Mouse (Mus musculus): Measurements from ENCODE around the gene Apobec3. TPM values are rescaled to one million over a fixed set of nuclear protein-coding genes. Genes with fewer than 3 reads are reported as not detected.
"Not testable (repeated sequence)": the region's sequence is repeated elsewhere in the genome, so short reads cannot be mapped to it uniquely, and the experiment has no call there.

Apobec3 gene
- polyA plus RNA-seq, 1 experiment from 2014 or later = 11.0 TPM

GRCm38 (mm10) chr15:79933670-79934514 lies 42.4 kb downstream of the Apobec3 start:
- H3K27me3 ChIP-seq (ENCODE audit: poor library complexity, severe bottlenecking) = peaks cover 69% of the 10 kb centered on the region
- H3K36me3 ChIP-seq (replicated peaks) = no peaks in the 10 kb centered on the region
- peaks cover 43% of the 10 kb centered on the region for H3K4me1 ChIP-seq
- no peaks in the 10 kb centered on the region for H3K9me3 ChIP-seq
- peak; percentile 40 for DNase-seq (ENCODE audit: extremely low spot score, low spot score)
- 0 out of 2 replicates have a peak overlapping the region, but pooled peaks have one; percentile 21 for H3K27ac ChIP-seq
- under 1% methylated on average over 22 of the region's 22 CpGs for WGBS
- H3K4me3 ChIP-seq = peak overlapping the region; percentile 78

DNA sequence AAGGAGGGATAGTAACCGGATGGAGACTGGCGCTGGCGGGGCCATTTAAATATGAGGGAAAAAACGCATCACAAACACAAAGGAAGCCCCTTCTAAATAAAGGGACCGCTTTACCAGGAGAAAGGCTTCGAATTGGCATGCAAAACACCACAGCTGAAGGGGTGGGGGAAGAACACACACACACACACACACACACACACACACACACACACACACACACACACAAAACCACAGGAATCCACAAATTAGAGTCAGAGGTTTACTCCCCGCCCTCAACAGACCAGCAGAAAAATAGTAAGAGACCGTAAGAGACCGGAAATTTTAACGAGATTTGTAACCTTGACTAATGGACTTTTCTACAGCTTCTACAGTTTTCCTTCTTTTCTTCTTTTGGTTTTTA lies 43.3 kb downstream of the Apobec3 start:
- Histone ChIP-seq H3K36me3 (replicated peaks) (no peaks in the 10 kb centered on the region), H3K9me3 (no peaks in the 10 kb centered on the region), H3K27me3 (ENCODE audit: poor library complexity, severe bottlenecking) (peaks cover 60% of the 10 kb centered on the region), H3K27ac (no peak overlapping the region), H3K4me3 (peak overlapping the region; percentile 78), H3K4me1 (peaks cover 43% of the 10 kb centered on the region)
- 3% methylated on average over 10 of the region's 10 CpGs for WGBS
- peak; percentile 37 for DNase-seq (ENCODE audit: extremely low spot score, low spot score)

GRCm38 (mm10) chr15:79935654-79936373 lies 44.4 kb downstream of the Apobec3 start:
- Histone ChIP-seq H3K27ac (no peak overlapping the region), H3K27me3 (ENCODE audit: poor library complexity, severe bottlenecking) (peaks cover 52% of the 10 kb centered on the region), H3K36me3 (replicated peaks) (no peaks in the 10 kb centered on the region), H3K4me3 (no peak overlapping the region), H3K4me1 (peaks cover 43% of the 10 kb centered on the region), H3K9me3 (no peaks in the 10 kb centered on the region)
- 23% methylated on average over 9 of the region's 9 CpGs for whole genome bisulfite sequencing
- no peak for DNase-seq (ENCODE audit: extremely low spot score, low spot score)

DNA sequence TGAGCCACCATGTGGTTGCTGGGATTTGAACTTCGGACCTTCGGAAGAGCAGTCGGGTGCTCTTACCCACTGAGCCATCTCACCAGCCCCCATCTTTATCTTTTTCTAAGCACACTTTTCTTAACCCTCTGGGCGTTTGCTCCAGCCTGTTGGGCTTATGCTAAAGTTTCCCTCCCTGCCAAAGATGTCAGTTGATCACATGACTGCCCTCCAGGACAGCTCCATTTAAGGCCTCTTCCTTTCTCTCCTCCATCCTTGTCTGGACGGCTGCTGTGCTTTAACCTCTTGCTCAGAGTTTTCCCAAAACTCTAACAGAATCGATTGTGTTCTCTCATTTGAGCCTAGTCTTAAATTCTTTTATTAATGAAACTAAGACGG lies 44.9 kb downstream of the Apobec3 start:
- WGBS = 76% methylated on average over 7 of the region's 7 CpGs

GRCm38 (mm10) chr15:79939020-79939419 lies 47.6 kb downstream of the Apobec3 start:
- peaks cover 20% of the 10 kb centered on the region for H3K27me3 ChIP-seq (ENCODE audit: poor library complexity, severe bottlenecking)
- no peak overlapping the region for H3K4me3 ChIP-seq
- no peak for DNase-seq (ENCODE audit: extremely low spot score, low spot score)
- peaks cover 16% of the 10 kb centered on the region for H3K4me1 ChIP-seq
- no peaks in the 10 kb centered on the region for H3K36me3 ChIP-seq (replicated peaks)
- no peak overlapping the region for H3K27ac ChIP-seq
- 96% methylated on average over 12 of the region's 12 CpGs for WGBS
- H3K9me3 ChIP-seq = no peaks in the 10 kb centered on the region

More for the DNA sequence above, 44.9 kb downstream of the Apobec3 start:
- H3K4me3 ChIP-seq = no peak overlapping the region
- H3K4me1 ChIP-seq = peaks cover 43% of the 10 kb centered on the region
- no peaks in the 10 kb centered on the region for H3K36me3 ChIP-seq (replicated peaks)
- DNase-seq (ENCODE audit: extremely low spot score, low spot score) = no peak
- no peak overlapping the region for H3K27ac ChIP-seq
- peaks cover 46% of the 10 kb centered on the region for H3K27me3 ChIP-seq (ENCODE audit: poor library complexity, severe bottlenecking)
- H3K9me3 ChIP-seq = no peaks in the 10 kb centered on the region

DNA sequence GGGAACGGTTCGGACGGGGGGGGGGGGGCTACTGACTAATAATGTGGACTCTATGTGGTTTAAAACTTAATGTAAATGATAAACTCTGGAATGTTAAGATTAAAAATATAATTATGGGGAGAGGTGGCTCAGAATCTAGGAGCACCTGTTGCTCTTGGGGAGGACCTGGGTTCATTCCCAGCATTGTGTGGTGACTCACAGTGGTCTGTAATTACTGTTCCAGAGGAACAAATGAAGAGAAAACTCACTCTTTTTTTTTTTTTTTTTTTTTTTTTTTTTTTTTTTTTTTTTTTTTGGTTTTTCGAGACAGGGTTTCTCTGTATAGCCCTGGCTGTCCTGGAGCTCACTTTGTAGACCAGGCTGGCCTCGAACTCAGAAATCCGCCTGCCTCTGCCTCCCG lies 48.0 kb downstream of the Apobec3 start:
- 83% methylated on average over 6 of the region's 7 CpGs for WGBS
- not testable (repeated sequence) for H3K36me3 ChIP-seq (replicated peaks); H3K9me3 ChIP-seq; H3K4me3 ChIP-seq; DNase-seq (ENCODE audit: extremely low spot score, low spot score); H3K27ac ChIP-seq
- Histone ChIP-seq H3K27me3 (ENCODE audit: poor library complexity, severe bottlenecking) (peaks cover 15% of the 10 kb centered on the region), H3K4me1 (peaks cover 11% of the 10 kb centered on the region)

- peaks cover 7% of the 10 kb centered on the region for H3K4me1 ChIP-seq
- DNase-seq (ENCODE audit: extremely low spot score, low spot score) = no peak
- 92% methylated on average over 16 of the region's 16 CpGs for WGBS
Measured at GRCm38 (mm10) chr15:79939913-79940312, 48.5 kb downstream of the Apobec3 start.

DNA sequence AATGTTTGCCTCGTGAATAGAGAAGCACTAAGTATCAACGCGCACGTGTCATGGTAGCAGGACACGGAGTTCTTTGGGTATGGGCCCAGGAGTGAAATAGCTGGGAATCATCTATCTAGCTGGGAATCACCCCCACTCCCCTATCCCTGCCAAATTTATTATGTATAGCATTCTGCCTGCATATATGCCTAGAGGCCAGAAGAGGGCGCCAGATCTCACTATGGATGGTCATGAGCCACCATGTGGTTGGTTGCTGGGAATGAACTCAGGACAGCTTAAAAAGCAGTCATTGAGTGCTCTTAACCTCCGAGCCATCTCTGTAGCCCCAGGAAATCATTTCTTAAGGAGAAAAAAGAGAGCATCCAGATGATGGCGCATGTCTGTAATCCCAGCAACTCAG lies 49.5 kb downstream of the Apobec3 start:
- no peaks in the 10 kb centered on the region for H3K36me3 ChIP-seq (replicated peaks)
- peak; percentile 52 for DNase-seq (ENCODE audit: extremely low spot score, low spot score)
- no peaks in the 10 kb centered on the region for H3K9me3 ChIP-seq
- no peak overlapping the region for H3K4me3 ChIP-seq
- no peaks in the 10 kb centered on the region for H3K4me1 ChIP-seq
- 27% methylated on average over 8 of the region's 8 CpGs for WGBS
- no peak overlapping the region for H3K27ac ChIP-seq
- peaks cover under 1% of the 10 kb centered on the region; the same call in 1 of the 2 replicates for H3K27me3 ChIP-seq (ENCODE audit: poor library complexity, severe bottlenecking)

More at GRCm38 (mm10) chr15:79939913-79940312, 48.5 kb downstream of the Apobec3 start:
- Histone ChIP-seq H3K9me3 (no peaks in the 10 kb centered on the region), H3K4me3 (no peak overlapping the region), H3K27ac (no peak overlapping the region), H3K27me3 (ENCODE audit: poor library complexity, severe bottlenecking) (peaks cover 11% of the 10 kb centered on the region), H3K36me3 (replicated peaks) (no peaks in the 10 kb centered on the region)

DNA sequence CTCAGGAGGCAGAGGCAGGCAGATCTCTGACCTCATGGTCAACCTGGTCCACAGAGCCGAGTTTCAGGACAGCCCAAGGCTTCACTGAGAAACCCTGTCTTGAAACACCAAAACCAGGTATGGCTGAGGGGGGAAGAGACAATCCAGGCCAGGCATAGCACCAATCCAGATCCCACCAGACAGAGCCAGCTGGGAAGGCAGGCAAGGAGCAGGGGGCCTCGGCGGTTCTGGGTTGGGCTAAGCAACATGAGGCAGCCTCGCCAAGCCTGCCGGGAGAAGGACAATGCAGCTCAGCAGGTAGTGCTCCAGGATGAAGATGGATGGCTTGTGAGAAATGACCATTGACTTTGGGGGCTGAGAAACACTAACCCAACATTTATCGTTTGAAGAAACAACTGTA lies 51.1 kb downstream of the Apobec3 start:
- no peaks in the 10 kb centered on the region for H3K9me3 ChIP-seq
- H3K36me3 ChIP-seq (replicated peaks) = no peaks in the 10 kb centered on the region
- H3K4me1 ChIP-seq = peaks cover 5% of the 10 kb centered on the region
- H3K27me3 ChIP-seq (ENCODE audit: poor library complexity, severe bottlenecking) = no peaks in the 10 kb centered on the region
- H3K4me3 ChIP-seq = no peak overlapping the region
- no peak for DNase-seq (ENCODE audit: extremely low spot score, low spot score)
- 92% methylated on average over 6 of the region's 6 CpGs for WGBS
- H3K27ac ChIP-seq = no peak overlapping the region

- 88% methylated on average over 3 of the region's 3 CpGs for WGBS
- no peaks in the 10 kb centered on the region for H3K27me3 ChIP-seq (ENCODE audit: poor library complexity, severe bottlenecking)
- no peak overlapping the region for H3K4me3 ChIP-seq
- H3K9me3 ChIP-seq = no peaks in the 10 kb centered on the region
- DNase-seq (ENCODE audit: extremely low spot score, low spot score) = no peak
- H3K36me3 ChIP-seq (replicated peaks) = no peaks in the 10 kb centered on the region
- peaks cover 5% of the 10 kb centered on the region for H3K4me1 ChIP-seq
- H3K27ac ChIP-seq = no peak overlapping the region
Measured at GRCm38 (mm10) chr15:79943584-79943983, 52.1 kb downstream of the Apobec3 start.

- Histone ChIP-seq H3K4me1 (peaks cover 15% of the 10 kb centered on the region), H3K27ac (no peak overlapping the region), H3K9me3 (no peaks in the 10 kb centered on the region), H3K36me3 (replicated peaks) (no peaks in the 10 kb centered on the region), H3K27me3 (ENCODE audit: poor library complexity, severe bottlenecking) (0 out of 2 replicates have a peak, but pooled peaks cover 6% of the 10 kb centered on the region), H3K4me3 (no peak overlapping the region)
- 85% methylated on average over 5 of the region's 5 CpGs for WGBS
- no peak for DNase-seq (ENCODE audit: extremely low spot score, low spot score)
Measured at GRCm38 (mm10) chr15:79944948-79945347, 53.5 kb downstream of the Apobec3 start.

DNA sequence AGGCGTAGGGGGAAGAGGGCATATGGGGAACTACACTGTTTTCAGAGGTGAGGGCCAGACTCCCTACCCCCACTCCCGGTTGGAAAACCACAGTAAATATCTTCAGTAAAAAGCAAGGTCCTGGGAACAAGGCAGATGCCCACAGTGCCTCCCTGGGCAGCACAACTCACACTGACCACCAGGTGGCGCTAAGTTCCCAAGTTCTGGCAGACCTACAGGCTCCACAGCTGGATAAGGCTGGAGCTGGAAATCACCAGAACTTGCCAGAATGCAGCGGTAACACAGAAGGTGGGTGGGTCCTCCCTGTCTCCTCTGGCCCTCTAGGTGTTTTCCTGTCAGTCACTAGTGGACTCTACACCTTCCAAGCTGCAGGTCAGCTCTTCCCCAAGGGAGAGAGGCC lies 54.6 kb downstream of the Apobec3 start:
- Histone ChIP-seq H3K27ac (0 out of 2 replicates have a peak overlapping the region, but pooled peaks have one; percentile 35), H3K36me3 (replicated peaks) (no peaks in the 10 kb centered on the region), H3K4me1 (peaks cover 25% of the 10 kb centered on the region), H3K9me3 (no peaks in the 10 kb centered on the region), H3K27me3 (ENCODE audit: poor library complexity, severe bottlenecking) (0 out of 2 replicates have a peak, but pooled peaks cover 6% of the 10 kb centered on the region), H3K4me3 (no peak overlapping the region)
- DNase-seq (ENCODE audit: extremely low spot score, low spot score) = peak; percentile 89
- 13% methylated on average over 4 of the region's 4 CpGs for WGBS

- Histone ChIP-seq H3K9me3 (no peaks in the 10 kb centered on the region), H3K4me3 (no peak overlapping the region), H3K36me3 (replicated peaks) (no peaks in the 10 kb centered on the region), H3K27me3 (ENCODE audit: poor library complexity, severe bottlenecking) (0 out of 2 replicates have a peak, but pooled peaks cover 12% of the 10 kb centered on the region), H3K27ac (no peak overlapping the region), H3K4me1 (peaks cover 33% of the 10 kb centered on the region)
- no peak for DNase-seq (ENCODE audit: extremely low spot score, low spot score)
- WGBS = 62% methylated on average over 9 of the region's 9 CpGs
Measured at GRCm38 (mm10) chr15:79946790-79947189, 55.3 kb downstream of the Apobec3 start.

All from forebrain, embryonic 10.5 days (tissue).